Mouse (Mus musculus) brain, embryonic 18.5 days (tissue): ENCODE data around the gene Fam126a.

Source experiments
- DNase-seq: peaks from one replicate; pipeline ENCODE4 v3.0.0-alpha.2; 2012; ENCODE audit warnings: low read depth, low spot score

Fam126a gene

DNA sequence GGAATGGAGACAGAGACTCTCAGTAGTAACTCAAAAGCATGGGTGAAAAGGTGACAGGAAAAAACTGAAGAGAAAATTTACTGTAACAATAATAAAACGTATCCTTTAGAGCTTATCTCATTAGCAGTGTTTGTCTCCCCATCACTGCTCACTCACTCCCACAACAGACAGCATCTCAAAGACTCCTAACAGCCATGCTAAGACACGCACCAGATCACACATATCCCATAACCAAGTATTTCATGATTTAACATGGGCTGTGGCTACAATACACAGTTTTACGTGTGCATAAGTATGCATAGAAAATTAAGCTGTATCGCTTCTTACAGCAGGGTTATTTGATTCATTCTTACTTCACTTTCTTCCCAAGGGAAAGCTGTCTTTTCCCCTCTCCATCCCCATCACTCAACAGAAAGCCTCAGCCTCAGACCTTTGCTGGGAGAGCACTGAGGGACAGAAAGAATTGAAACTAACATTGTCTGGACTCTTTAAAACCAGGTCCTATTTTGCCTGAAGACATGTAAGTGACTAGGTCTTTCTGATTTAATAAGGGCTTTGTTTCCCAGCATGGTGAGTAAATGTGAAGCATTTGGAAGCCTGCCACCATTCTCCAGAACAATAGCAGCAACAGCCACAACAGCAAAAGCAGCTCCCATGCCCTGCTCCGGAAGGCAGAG lies 37.5 kb downstream of the Fam126a start:
- DNase-seq = no peak

DNA sequence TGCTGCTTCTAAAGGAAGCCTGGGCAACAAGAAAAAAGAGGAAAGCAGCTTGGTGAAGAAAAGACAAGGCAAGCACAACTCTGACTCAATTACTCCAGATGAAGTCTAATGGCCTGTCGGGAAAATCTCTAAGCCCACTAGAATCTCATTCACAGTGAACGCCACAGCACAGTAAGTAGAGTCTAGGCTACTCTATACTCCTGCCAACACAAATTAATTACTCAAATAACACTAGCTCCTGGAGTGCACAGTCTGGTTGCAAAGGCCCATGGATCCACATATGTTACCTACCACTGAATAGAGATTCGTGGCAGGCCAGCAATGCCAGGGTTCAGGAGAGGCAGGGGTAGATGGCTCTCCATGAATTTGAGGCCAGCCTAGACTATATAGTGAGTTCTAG lies 40.5 kb downstream of the Fam126a start:
- no peak for DNase-seq

GRCm38 (mm10) chr5:23987792-23988191 lies 42.7 kb downstream of the Fam126a start:
- no peak for DNase-seq

DNA sequence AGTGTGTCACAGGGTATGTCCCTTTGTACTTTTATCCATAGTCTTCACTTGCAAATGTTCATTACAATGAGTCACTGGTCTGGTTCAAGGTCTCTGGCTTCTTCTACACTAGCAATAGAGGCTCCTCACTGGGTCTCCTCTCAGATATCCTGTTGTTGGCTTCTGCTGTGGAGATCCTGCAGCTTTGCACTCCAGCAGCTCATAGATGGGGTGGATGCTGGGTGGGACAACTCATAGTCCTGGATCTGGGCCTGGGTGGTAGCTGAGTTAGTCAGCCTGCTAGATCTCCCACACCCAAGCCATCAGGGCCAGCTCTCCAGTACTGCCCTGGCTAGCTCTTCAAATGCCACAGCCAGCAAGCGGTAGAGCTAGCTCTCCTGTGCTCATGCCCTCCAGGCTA lies 48.4 kb downstream of the Fam126a start:
- no peak for DNase-seq

DNA sequence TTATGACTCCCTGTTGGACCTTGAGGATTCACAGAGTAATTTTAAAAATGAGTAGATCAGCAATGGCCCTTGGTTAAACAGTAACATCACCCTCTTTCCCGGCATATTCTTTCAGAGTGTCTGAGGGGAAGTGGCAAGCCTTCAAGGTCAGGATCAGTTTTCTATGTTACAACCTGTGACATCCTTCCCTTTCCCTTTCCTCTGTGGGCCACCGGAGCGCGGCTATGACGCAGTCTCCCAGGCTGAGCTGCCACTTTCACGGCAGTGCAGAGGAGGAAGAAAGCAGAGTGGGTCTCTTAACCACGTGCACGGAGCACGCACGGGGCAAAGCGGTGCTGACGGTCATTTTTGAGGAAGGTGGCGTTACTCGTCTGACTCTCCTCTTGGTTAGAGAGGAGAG lies 52.0 kb downstream of the Fam126a start:
- no peak for DNase-seq

GRCm38 (mm10) chr5:23974994-23975575 lies 55.4 kb downstream of the Fam126a start:
- DNase-seq = no peak

DNA sequence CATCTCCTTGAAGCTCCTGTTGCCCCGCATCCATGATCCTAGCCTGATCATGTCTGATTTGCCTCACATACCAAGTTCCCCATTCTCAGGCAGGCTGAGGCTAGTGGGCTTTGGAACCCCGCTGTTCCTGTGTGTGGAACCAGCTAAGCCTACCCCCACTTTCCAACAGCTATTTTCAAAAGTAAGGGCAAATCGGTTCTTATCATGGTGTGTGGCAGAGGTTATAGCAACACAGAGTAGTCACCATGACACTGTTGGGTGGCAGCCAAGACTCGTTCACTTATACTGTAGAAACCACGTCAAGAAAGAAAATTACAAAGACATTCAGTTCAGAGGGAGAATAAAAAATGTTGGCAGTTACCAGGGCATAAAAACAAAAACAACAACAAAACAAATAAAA lies 62.8 kb downstream of the Fam126a start:
- no peak for DNase-seq

- DNase-seq = no peak
Measured at GRCm38 (mm10) chr5:23964599-23965165, 65.8 kb downstream of the Fam126a start.

DNA sequence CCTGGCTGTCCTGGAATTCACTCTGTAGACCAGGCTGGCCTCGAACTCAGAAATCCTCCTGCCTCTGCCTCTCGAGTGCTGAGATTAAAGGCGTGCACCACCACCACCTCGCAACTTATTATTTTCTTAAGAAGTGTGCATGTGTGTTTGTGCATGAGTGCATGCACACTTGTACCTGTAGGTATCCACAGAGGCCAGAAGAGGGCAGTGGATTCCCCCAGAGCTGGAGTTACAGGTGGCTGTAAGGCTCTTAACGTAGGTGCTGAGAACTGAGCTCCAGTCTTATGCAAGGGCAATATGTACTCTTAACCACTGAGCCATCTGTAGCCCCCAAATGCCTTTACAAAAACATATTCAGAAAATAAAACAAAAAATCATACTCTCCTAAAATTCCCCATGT lies 77.4 kb downstream of the Fam126a start:
- DNase-seq = no peak

- no peak for DNase-seq
Measured at GRCm38 (mm10) chr5:23948071-23948470, 82.4 kb downstream of the Fam126a start.

- DNase-seq = no peak
Measured at GRCm38 (mm10) chr5:23945056-23945455, 85.4 kb downstream of the Fam126a start.

DNA sequence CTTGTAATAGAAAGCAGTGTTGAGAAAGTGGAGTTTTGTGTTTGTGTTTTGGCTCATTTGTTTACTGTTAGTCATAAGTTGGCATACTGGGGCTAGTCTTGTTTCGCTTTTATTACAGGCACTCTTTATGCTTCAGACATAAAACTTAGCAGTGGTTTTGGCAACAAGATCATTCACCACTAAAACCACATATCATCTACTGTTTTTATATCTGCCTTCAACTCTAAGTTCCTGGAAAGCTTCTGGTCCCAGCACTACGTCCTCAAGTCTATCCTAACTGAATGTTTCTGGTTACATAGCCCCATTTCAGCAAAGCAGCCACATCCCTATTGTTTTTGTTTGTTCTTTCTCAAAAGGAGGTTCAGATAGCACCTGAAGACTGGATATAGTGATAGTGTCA lies 87.0 kb downstream of the Fam126a start:
- no peak for DNase-seq

- no peak for DNase-seq
Measured at GRCm38 (mm10) chr5:23923481-23924165, 106.9 kb downstream of the Fam126a start.

DNA sequence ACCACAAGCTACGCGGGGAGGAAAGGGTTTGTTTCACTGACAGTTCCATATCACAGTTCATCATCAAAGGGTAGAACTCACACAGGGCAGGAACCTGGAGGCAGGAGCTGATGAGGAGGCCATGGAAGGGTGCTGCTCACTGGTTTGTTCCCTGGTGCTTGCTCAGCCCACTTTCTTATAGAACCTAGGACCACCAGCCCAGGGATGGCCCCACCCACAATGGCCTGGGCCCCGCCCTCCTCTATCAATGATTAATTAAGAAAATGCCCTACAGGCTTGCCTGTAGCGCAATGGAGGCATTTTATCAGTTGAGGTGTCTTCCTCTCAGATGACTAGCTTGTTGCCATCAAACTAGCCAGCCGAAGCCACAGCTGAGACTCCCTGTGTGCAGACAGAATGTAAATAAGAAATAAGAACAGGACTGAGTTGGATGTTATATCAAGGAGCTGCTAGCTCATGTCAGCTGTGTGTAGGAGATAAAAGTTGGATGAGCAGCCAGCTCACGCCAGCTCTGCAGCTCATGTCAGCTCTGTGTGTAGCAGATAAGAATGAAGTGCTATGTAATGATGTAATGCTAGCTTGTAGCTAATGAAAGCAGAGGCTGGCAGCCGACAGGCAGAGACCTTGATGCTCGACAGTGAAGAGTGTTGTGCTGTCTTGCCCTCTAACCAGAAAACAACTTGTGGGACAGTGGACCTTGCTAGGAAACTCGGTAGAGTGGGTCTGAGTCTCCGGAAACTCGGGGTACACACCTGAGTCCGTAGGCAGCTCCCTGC lies 107.8 kb downstream of the Fam126a start:
- DNase-seq = no peak

GRCm38 (mm10) chr5:23921316-23921715 lies 109.2 kb downstream of the Fam126a start:
- DNase-seq = no peak

GRCm38 (mm10) chr5:23919892-23920731 lies 110.4 kb downstream of the Fam126a start:
- DNase-seq = no peak

DNA sequence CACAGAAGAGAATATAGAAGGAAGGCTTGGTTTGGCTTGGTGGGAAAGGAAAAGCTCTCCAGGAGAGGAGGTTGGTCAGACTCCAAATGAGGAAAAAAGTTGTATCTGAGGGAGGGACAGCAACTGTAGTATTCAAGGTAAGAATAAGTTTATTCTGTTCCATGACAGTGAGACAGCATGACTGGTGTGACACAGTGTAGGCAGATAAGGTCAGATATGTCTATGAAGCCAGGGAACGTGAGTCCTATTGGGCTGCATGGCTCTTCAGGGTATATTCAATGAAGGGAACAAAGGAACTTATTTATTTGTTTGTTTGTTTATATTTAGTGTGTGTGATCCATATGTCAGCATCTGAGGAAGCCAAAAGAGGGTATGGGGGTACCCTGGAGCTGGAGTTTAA lies 113.2 kb downstream of the Fam126a start:
- no peak for DNase-seq

GRCm38 (mm10) chr5:23911556-23911955 lies 118.9 kb downstream of the Fam126a start:
- no peak for DNase-seq

DNA sequence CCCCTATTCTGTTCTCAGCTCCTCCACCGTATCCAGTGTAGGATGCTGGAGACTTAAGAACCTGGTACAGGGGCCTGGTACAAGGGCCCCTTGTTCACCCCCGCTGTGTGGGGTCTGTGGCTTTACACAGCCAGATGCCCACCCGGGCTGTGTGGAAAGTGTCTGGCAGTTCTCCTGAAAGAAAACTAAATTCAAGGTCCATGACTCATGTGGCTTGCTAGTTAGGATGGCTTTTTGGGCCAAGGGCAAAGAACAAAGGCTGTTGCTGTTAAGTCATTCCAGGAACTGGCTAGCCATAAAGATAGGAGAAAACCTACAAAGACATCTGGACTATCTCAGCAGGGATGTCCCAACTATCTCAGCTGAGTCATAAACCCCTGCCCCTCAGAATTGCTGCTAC lies 121.2 kb downstream of the Fam126a start:
- DNase-seq = no peak

- no peak for DNase-seq
Measured at GRCm38 (mm10) chr5:23908486-23909090, 121.9 kb downstream of the Fam126a start.

- DNase-seq = no peak
Measured at GRCm38 (mm10) chr5:23902221-23902620, 128.3 kb downstream of the Fam126a start.
